Mouse (Mus musculus) cortical plate, adult 2 months (tissue): ENCODE measurements around the gene B3galnt2.

Source experiments
- CTCF ChIP-seq: fragments of 200-500 bp; IDR thresholded peaks from 2 replicates; pipeline ENCODE4 v1.5.1; 2011; ENCODE audit warnings: mild to moderate bottlenecking, control low read depth, low read length; ENCODE audit not compliant: insufficient read depth; ENCODE audit errors: extremely low read depth
- POLR2A ChIP-seq: fragments of 200-500 bp; IDR thresholded peaks from 2 replicates; pipeline ENCODE4 v1.6.1; 2011; ENCODE audit warnings: mild to moderate bottlenecking, low read length, control low read depth; ENCODE audit not compliant: insufficient read depth; ENCODE audit errors: extremely low read depth

- TF ChIP-seq POLR2A (no peak), CTCF (no peak)
Observed at GRCm38 (mm10) chr13:14015609-14016008, 61.3 kb downstream of the B3galnt2 start.
